Mouse (Mus musculus) lung, postnatal 0 days (tissue): ENCODE results near the gene Grm8.

ENCODE experiments used
- CTCF ChIP-seq: IDR thresholded peaks from 2 replicates; pipeline ENCODE4 v1.5.1; 2016; ENCODE audit warnings: antibody characterized with exemption, mild to moderate bottlenecking
- EP300 ChIP-seq: IDR thresholded peaks from 2 replicates; pipeline ENCODE4 v1.6.1; 2016; ENCODE audit warnings: antibody characterized with exemption, mild to moderate bottlenecking, control low read depth

- no peak for TF ChIP-seq CTCF
- no peak for TF ChIP-seq EP300
These were observed 117.3 kb downstream of the Grm8 start for GRCm38 (mm10) chr6:28017653-28018052.
